Mouse (Mus musculus) neural tube, embryonic 12.5 days (tissue): ENCODE results near the gene 1190005I06Rik. TPM values are rescaled to one million over a fixed set of nuclear protein-coding genes. Genes with fewer than 3 reads are reported as not detected.
A peak's percentile ranks its signal among the peaks of the same experiment; 100 is the strongest.
"Not testable (repeated sequence)": the region's sequence is repeated elsewhere in the genome, so short reads cannot be mapped to it uniquely, and the experiment has no call there.

Source experiments
- ATAC-seq: fragments of 200-750 bp; cut with Nextera tagmentation; 2 replicates; pipeline ENCODE4 v1.8.0; 2017; ENCODE audit warnings: low read depth, mild to moderate bottlenecking, moderate TSS enrichment, moderate library complexity; ENCODE audit not compliant: low FRiP score
- H3K27ac ChIP-seq: fragments of 300-500 bp; sonication (generic); 2 replicates; pipeline ENCODE4 v1.5.1; 2016
- H3K27me3 ChIP-seq: fragments of 300-500 bp; sonication (generic); replicated peaks from 2 replicates; pipeline ENCODE4 v1.6.1; 2016; ENCODE audit warnings: mild to moderate bottlenecking
- H3K36me3 ChIP-seq: fragments of 300-500 bp; sonication (generic); 2 replicates; pipeline ENCODE4 v1.6.1; 2016; ENCODE audit warnings: mild to moderate bottlenecking
- H3K4me1 ChIP-seq: fragments of 300-500 bp; sonication (generic); 2 replicates; pipeline ENCODE4 v1.6.1; 2016
- H3K4me2 ChIP-seq: fragments of 300-500 bp; sonication (generic); replicated peaks from 2 replicates; pipeline ENCODE4 v1.6.1; 2016; ENCODE audit warnings: mild to moderate bottlenecking
- H3K4me3 ChIP-seq: fragments of 300-500 bp; sonication (generic); 2 replicates; pipeline ENCODE4 v1.5.1; 2016
- H3K9ac ChIP-seq: fragments of 300-500 bp; sonication (generic); 2 replicates; pipeline ENCODE4 v1.6.1; 2016; ENCODE audit warnings: mild to moderate bottlenecking
- H3K9me3 ChIP-seq: fragments of 300-500 bp; sonication (generic); 2 replicates; pipeline ENCODE4 v1.6.1; 2016; ENCODE audit warnings: mild to moderate bottlenecking
- WGBS: fragments of 180-500 bp; shearing (Covaris S2); methylation state at CpG from one replicate; pipeline ENCODE4 v1.1.7; 2016; 5-methylcytosine and 5-hydroxymethylcytosine counted together
- polyA plus RNA-seq: library from polyadenylated mRNA; unstranded; fragments of >200 nt; fragmentation: Nextera tagmentation; extraction: Ambion mirVana; gene quantifications from 2 replicates; pipeline ENCODE4 v1.2.1, GENCODE M21; 2016

1190005I06Rik gene
- polyA plus RNA-seq, 1 experiment from 2014 or later: 6.3 TPM

DNA sequence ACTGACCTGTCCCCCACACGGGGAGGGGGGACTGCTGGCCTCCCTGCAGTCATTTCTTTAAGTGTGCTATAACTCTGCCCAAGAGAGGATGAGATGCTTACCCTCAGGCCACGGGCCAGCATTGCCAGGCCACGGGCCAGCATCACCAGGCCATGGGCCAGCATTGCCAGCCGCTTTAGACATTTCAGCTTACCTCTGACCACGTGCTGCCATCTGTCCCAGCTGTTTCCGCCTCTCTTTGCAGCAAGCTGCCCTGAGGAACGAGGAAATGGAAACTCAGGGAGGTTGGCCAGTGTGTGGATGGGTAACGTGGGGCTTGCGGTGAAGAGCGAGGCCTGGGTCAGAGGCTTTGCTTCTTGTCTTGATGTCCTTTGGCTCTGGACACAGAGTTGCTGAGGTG, 33.7 kb upstream of the 1190005I06Rik start:
- H3K9ac ChIP-seq: no peak overlapping the region
- WGBS: 85% methylated on average over 10 of the region's 10 CpGs
- no peak for ATAC-seq
- H3K4me1 ChIP-seq: no peaks in the 10 kb centered on the region
- peaks cover 7% of the 10 kb centered on the region; the same call in 1 of the 2 replicates for H3K27me3 ChIP-seq
- H3K4me3 ChIP-seq: no peak overlapping the region
- no peak overlapping the region for H3K27ac ChIP-seq
- no peak overlapping the region for H3K4me2 ChIP-seq
- no peaks in the 10 kb centered on the region for H3K9me3 ChIP-seq
- 0 out of 2 replicates have a peak, but pooled peaks cover 4% of the 10 kb centered on the region for H3K36me3 ChIP-seq

- ATAC-seq, H3K9me3 ChIP-seq, H3K27ac ChIP-seq, H3K9ac ChIP-seq, H3K4me2 ChIP-seq, H3K4me3 ChIP-seq, H3K27me3 ChIP-seq, H3K4me1 ChIP-seq: not testable (repeated sequence)
- WGBS: 68% methylated on average over 7 of the region's 7 CpGs
- peaks cover 10% of the 10 kb centered on the region; the same call in 1 of the 2 replicates for H3K36me3 ChIP-seq
These were observed 33.0 kb upstream of the 1190005I06Rik start for GRCm38 (mm10) chr8:120680405-120680804.

DNA sequence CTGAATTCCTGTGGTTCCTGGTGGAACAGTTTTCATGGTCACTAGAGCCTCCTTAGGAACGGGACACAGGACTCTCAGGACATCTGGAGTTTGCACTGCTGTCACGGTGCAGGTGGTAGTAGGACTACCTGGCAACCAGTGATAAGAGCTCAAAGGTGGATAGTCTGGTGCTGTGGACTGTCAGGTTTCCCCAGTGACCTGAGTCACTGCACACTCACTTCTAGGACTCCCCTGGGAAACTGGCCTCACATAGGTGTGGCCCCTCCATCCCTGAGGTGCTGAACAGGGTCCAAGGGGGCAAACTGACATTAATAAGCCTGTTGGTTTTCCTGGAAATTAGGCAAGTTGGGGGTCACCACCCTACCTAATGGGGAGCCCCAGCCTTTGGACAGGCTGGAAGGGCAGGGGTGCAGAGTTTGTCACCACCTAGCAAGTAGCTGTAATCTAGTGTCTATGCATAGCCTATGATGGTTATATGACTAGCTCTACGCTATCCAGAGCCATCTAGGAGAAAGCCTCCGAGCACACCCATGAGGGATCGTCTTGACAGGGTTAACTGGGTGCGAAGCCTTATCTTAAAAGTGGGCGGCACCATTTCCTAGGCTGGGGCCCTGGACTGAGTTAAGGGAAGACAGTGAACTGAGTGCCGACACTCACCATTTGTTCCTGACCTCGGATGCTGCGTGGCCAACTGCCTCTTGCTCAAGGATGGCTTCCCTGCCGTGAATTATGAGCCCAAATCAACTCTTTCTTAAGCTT, 32.4 kb upstream of the 1190005I06Rik start:
- Histone ChIP-seq H3K4me3 (no peak overlapping the region), H3K9me3 (no peaks in the 10 kb centered on the region), H3K36me3 (peaks cover 10% of the 10 kb centered on the region; the same call in 1 of the 2 replicates), H3K9ac (no peak overlapping the region), H3K27me3 (peaks cover 7% of the 10 kb centered on the region; the same call in 1 of the 2 replicates), H3K4me2 (no peak overlapping the region), H3K4me1 (no peaks in the 10 kb centered on the region), H3K27ac (no peak overlapping the region)
- WGBS: 68% methylated on average over 11 of the region's 11 CpGs
- ATAC-seq: no peak

- H3K4me2 ChIP-seq: no peak overlapping the region
- H3K4me3 ChIP-seq: no peak overlapping the region
- H3K9me3 ChIP-seq: no peaks in the 10 kb centered on the region
- no peak for ATAC-seq
- WGBS: 16% methylated on average over 10 of the region's 10 CpGs
- no peak overlapping the region for H3K9ac ChIP-seq
- H3K36me3 ChIP-seq: peaks cover 19% of the 10 kb centered on the region
- H3K27ac ChIP-seq: no peak overlapping the region
- H3K4me1 ChIP-seq: no peaks in the 10 kb centered on the region
- H3K27me3 ChIP-seq: peaks cover 4% of the 10 kb centered on the region; the same call in 1 of the 2 replicates
These were observed 31.0 kb upstream of the 1190005I06Rik start for GRCm38 (mm10) chr8:120678447-120678846.

GRCm38 (mm10) chr8:120675718-120676117, 28.3 kb upstream of the 1190005I06Rik start:
- no peak overlapping the region for H3K4me2 ChIP-seq
- peaks cover 46% of the 10 kb centered on the region for H3K36me3 ChIP-seq
- WGBS: 72% methylated on average over 8 of the region's 8 CpGs
- 0 out of 2 replicates have a peak, but pooled peaks cover 4% of the 10 kb centered on the region for H3K4me1 ChIP-seq
- no peak overlapping the region for H3K27ac ChIP-seq
- no peak overlapping the region for H3K9ac ChIP-seq
- no peaks in the 10 kb centered on the region for H3K9me3 ChIP-seq
- ATAC-seq: no peak
- H3K27me3 ChIP-seq: no peaks in the 10 kb centered on the region
- H3K4me3 ChIP-seq: no peak overlapping the region

DNA sequence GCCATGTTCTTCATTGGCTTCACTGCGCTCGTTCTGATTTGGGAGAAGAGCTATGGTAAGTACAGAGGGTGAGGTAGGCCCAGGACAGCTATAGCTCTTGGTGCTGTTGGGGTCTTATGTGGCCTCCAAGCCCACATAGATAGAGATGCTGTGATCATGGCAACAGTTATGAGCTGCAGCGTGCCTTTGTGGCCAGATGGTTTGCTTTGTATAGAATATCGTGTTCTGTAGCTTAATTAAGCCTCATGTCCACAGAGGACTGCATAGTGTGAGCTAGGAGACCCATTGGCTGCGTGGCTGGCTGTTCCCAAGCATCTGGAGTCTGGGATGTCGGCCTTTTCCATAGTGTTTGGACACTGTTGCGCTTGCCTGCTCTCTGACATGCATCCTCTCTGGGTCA, 25.9 kb upstream of the 1190005I06Rik start:
- Histone ChIP-seq H3K4me3 (no peak overlapping the region), H3K9ac (no peak overlapping the region), H3K4me1 (peaks cover 10% of the 10 kb centered on the region), H3K9me3 (no peaks in the 10 kb centered on the region), H3K27me3 (no peaks in the 10 kb centered on the region), H3K4me2 (no peak overlapping the region), H3K36me3 (peaks cover 55% of the 10 kb centered on the region), H3K27ac (no peak overlapping the region)
- no peak for ATAC-seq
- WGBS: 96% methylated on average over 7 of the region's 7 CpGs

- Histone ChIP-seq H3K9ac (no peak overlapping the region), H3K9me3 (no peaks in the 10 kb centered on the region), H3K4me3 (no peak overlapping the region), H3K4me2 (no peak overlapping the region), H3K4me1 (peaks cover 10% of the 10 kb centered on the region), H3K36me3 (peaks cover 55% of the 10 kb centered on the region), H3K27ac (no peak overlapping the region), H3K27me3 (no peaks in the 10 kb centered on the region)
- 91% methylated on average over 16 of the region's 16 CpGs for WGBS
- no peak for ATAC-seq
These were observed 25.3 kb upstream of the 1190005I06Rik start for GRCm38 (mm10) chr8:120672626-120673229.

DNA sequence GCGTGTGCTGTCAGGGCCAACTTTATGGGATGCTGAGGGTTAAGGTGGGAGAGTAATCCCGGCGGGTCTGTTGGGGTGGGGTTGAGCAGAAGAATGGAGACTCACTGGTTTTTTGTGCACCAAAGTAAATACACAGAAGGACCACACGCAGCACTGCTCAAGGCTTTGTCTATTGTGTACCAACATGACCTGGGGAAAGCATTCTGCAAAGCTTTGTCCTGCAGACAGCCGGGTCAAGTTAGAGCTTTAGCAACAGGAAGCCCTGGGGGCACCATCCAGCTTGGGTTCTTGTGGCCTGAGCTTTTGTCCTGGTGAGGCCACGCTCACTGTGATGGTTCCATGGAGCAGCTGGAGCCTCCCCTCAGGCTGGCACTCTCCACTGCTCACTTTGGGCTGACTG, 24.3 kb upstream of the 1190005I06Rik start:
- Histone ChIP-seq H3K27ac (no peak overlapping the region), H3K4me1 (peaks cover 14% of the 10 kb centered on the region), H3K9ac (no peak overlapping the region), H3K27me3 (no peaks in the 10 kb centered on the region), H3K36me3 (peaks cover 50% of the 10 kb centered on the region), H3K9me3 (no peaks in the 10 kb centered on the region), H3K4me2 (no peak overlapping the region), H3K4me3 (no peak overlapping the region)
- WGBS: 55% methylated on average over 6 of the region's 6 CpGs
- no peak for ATAC-seq

DNA sequence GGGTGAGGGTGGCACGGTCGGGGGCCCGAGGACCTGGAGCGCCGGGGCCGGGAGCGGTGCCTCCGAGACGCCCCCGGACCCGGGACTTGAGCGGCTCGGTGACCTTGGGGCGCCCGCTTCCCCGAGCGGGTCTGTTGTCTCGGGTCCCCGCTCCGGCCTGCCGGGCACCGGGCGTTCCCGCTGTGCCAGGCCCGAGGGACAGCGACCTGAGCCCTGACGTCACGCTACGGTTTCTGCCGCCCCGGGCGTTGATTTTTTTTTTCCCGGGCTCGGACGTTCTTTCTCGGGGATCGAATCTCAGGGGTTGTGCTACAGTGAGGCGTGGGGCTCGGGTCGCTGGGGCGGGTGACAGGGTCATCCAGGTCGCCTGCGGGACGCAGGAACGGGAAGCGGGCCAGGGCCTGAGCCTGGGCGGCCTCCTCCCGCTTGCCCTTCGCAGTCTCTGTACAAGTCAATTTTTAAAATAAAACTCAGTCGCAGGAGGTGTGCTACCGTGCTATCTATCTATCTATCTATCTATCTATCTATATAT, 21.0 kb upstream of the 1190005I06Rik start, which contains the start of gene Emc8:
TSS of gene Emc8 (minus strand) at position 200 of the 532 bp plus-strand sequence.
- Histone ChIP-seq H3K9me3 (no peaks in the 10 kb centered on the region), H3K4me1 (peaks cover 42% of the 10 kb centered on the region), H3K27ac (peak within 1 kb of the TSS; percentile 75; the same call in 1 of the 2 replicates), H3K27me3 (no peaks in the 10 kb centered on the region), H3K36me3 (peaks cover 38% of the 10 kb centered on the region), H3K4me2 (peak within 1 kb of the TSS; percentile 92), H3K4me3 (peak within 1 kb of the TSS; percentile 88), H3K9ac (peak within 1 kb of the TSS; percentile 96)
- ATAC-seq: no peak; the same call in 1 of the 2 replicates
- WGBS: 1% methylated on average over 49 of the region's 51 CpGs

DNA sequence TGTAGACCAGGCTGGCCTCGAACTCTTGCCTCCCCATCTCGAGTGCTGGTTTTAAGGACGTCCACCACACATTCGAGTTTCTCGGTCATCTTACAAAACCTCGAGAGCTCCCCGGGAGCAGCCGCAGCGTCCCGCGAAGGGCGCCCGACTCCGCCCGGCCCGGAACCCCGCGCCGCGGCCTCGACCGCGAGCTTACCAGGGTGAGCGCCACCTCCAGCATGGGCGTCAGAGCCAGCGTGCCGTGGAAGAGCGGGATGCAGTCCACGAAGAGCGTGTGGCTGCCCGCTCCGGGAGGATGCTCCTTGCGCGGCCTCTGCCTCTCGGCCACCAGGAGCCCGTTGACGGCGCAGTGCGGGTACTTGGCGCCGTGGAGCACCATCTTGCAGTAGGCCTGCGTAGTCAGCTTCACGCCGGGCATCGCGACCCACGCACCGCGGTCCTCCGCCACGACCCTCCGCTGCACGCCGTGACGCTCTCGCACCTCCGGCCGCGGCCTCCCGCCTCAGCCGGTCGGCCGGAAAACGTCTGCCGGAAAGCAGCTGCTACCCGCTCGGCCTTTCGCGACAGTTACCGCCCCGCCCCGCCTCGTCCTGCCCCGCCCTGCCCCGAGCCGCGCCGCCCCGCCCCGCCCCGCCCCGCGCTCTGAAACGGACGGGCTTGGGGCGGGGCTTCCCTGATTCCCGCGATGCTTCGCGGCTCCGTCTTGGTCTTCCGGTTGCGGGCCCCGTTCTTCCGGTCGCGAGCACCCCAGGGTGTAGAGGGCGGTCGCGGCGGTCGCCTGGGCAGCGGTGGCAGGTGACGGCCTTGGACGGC, 20.3 kb upstream of the 1190005I06Rik start, which contains the start of the genes Gm27021 and Cox4i1:
TSS of gene Gm27021 (minus strand) at position 519 of the 813 bp plus-strand sequence.
TSS of gene Cox4i1 (plus strand) at position 662 of the 813 bp plus-strand sequence.
- H3K9ac ChIP-seq: peak within 1 kb of the TSS; percentile 96
- no peaks in the 10 kb centered on the region for H3K9me3 ChIP-seq
- H3K4me1 ChIP-seq: peaks cover 42% of the 10 kb centered on the region
- H3K4me3 ChIP-seq: peak within 1 kb of the TSS; percentile 88
- H3K27me3 ChIP-seq: no peaks in the 10 kb centered on the region
- H3K36me3 ChIP-seq: peaks cover 31% of the 10 kb centered on the region
- peak within 1 kb of the TSS; percentile 75; the same call in 1 of the 2 replicates for H3K27ac ChIP-seq
- peak within 1 kb of the TSS; percentile 92 for H3K4me2 ChIP-seq
- WGBS: under 1% methylated on average over 103 of the region's 105 CpGs
- peak; percentile 93 for ATAC-seq

GRCm38 (mm10) chr8:120666807-120667470, 19.5 kb upstream of the 1190005I06Rik start:
- Histone ChIP-seq H3K4me2 (peak overlapping the region; percentile 92), H3K4me3 (peak overlapping the region; percentile 88), H3K9me3 (no peaks in the 10 kb centered on the region), H3K9ac (peak overlapping the region; percentile 96), H3K36me3 (peaks cover 23% of the 10 kb centered on the region), H3K4me1 (peaks cover 42% of the 10 kb centered on the region), H3K27ac (no peak overlapping the region), H3K27me3 (no peaks in the 10 kb centered on the region)
- ATAC-seq: no peak
- 3% methylated on average over 17 of the region's 17 CpGs for WGBS
